Mouse (Mus musculus) embryo, embryonic 9.5 days (tissue): ENCODE measurements around the gene Kcnn1.

Experiments used
- DNase-seq: peaks from one replicate; pipeline ENCODE4 v3.0.0-alpha.2; 2017; ENCODE audit errors: extremely low spot score

The Kcnn1 gene

GRCm38 (mm10) chr8:70816679-70817078 lies 46.4 kb downstream of the Kcnn1 start:
- DNase-seq: peak; percentile 46

- no peak for DNase-seq
Measured at GRCm38 (mm10) chr8:70812885-70813284, 50.2 kb downstream of the Kcnn1 start.

- DNase-seq: no peak
Measured at GRCm38 (mm10) chr8:70812055-70812454, 51.0 kb downstream of the Kcnn1 start.

GRCm38 (mm10) chr8:70810962-70811680 lies 51.9 kb downstream of the Kcnn1 start:
- no peak for DNase-seq

GRCm38 (mm10) chr8:70808955-70809701 lies 53.9 kb downstream of the Kcnn1 start:
- DNase-seq: no peak

- DNase-seq: no peak
Measured at GRCm38 (mm10) chr8:70808239-70808638, 54.8 kb downstream of the Kcnn1 start, which contains the start of gene Il12rb1. Gene Il12rb1, plus strand, starts transcription at chr8:70808449.

GRCm38 (mm10) chr8:70807304-70807703 lies 55.8 kb downstream of the Kcnn1 start:
- no peak for DNase-seq

DNA sequence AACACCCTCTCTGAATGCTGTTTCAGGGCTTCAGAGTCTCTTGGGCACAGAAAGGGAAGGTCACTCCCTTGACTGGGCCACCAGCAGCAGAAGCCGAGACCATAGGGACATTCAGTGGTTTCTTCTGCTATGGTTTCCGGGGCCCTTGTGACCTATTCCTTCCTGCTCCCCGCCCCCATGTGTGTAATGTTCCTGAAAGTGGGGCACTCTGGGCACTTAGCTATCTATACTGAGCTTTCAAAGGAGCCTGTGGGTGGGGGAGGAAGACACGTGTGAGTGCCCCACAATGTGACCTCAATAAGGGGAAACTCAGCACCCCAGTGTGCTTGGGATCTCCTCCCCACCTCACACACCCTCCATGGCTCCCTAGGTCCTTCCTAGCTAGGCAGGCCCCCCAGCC lies 56.5 kb downstream of the Kcnn1 start:
- DNase-seq: no peak

DNA sequence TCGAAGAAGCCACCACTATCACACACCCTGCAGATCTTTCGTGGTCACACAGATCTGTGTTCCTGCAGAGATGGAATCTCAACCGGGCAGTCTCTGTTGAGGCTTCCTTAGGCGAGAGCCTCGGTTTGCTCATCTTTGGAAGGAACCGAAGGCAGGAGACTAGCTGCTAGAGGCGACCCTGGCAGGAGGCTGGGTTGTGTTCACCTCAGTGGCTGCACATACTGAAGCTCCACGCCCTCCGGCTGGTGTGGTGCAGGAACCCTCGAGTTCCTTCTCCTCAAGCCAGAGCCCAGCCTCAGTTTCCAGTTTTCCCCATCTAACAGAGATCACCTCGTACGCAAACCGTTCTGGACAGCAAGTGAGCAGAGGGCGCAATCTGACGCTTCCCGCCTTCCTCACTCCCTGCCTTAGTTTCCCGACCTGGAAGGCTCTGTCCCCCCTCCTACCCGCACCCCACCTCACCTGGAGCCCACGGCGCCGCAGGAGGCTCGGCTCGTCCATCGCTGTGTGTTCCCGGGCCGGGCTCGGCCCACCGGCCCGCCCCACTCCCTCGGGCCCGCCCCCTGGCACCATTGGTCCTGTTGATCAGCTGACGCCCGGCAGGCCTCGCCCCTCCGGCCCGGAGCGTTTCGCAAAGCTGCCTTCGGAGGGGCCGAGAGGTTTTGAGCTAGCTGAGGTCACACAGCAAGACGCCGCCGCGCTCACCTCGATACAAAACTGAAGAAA lies 58.4 kb downstream of the Kcnn1 start, which contains the start of gene Mast3:
TSS of gene Mast3 (minus strand) at position 574 of the 726 bp plus-strand sequence.
- DNase-seq: peak; percentile 84

- no peak for DNase-seq
Measured at GRCm38 (mm10) chr8:70803761-70804480, 59.1 kb downstream of the Kcnn1 start.

DNA sequence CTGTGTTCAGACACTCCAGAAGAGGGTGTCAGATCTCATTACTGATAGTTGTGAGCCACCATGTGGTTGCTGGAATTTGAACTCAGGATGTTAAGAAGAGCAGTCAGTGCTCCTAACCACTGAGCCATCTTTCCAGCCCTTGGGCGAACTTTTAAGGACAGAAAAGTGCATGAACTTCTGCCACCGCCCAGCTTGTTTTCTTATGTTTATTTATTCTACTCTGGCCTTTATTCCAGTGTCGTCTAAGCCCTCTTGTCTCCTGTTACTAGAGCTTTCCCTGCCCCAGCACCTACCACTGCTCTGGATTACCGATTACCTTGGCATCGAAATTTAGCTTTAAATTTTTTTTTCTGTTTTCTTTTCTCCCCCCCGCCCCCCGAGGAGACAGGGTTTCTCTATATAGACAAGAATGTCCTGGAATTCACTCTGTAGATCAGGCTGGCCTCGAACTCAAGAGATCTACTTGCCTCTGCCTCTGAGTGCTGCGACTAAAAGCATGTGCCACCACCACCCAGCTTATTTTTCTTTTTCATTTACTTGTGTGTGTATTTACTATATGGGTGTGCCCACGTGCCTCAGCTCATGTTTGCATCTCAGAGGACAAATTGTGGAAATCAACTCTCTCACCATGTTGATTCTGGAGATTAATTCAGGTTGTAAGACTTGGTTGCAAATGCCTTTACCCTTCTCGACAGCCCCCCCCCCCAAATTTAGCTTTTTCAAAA lies 60.1 kb downstream of the Kcnn1 start:
- no peak for DNase-seq

DNA sequence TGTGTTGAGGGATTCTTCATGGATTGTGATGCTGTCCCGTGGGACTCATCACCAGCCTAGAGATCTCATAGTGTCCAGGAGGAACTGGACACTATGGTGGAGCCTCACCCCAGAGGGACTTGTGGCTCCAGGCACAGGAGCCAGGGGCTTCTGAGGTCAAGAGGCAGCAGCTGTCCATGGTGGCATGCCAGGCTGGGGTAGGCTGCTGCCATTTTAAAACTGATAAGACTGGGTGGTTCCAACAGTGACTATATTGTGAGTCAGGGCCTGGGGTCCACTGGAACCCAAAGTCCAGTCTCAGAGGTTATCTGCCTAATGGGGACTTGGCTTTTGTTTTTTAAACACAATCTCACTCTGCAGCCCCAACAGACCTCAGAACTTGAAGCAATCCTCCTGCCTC lies 61.2 kb downstream of the Kcnn1 start:
- no peak for DNase-seq

- no peak for DNase-seq
Measured at GRCm38 (mm10) chr8:70801156-70801555, 61.9 kb downstream of the Kcnn1 start.

DNA sequence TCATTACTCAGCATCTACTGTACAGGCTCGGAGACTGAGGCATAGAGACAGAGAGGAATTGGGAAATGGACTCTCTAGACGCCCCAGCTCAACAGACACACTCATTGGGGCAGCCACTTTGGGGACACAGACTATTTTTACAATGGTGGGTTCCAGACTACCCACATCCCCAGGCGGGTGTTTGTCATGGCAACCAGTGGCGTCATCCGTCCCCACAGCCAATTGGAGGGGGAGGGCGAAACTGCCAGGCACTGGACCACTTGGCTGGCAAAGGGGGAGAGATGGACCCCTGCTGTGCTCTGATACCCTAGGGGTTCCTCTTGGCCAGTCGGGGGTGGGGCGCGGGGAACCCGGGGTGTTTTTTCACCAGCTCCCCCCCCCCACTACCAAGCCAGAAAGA lies 62.4 kb downstream of the Kcnn1 start:
- no peak for DNase-seq

- no peak for DNase-seq
Measured at GRCm38 (mm10) chr8:70798281-70798680, 64.8 kb downstream of the Kcnn1 start.

- peak; percentile 94 for DNase-seq
Measured at GRCm38 (mm10) chr8:70797081-70798070, 65.7 kb downstream of the Kcnn1 start.

DNA sequence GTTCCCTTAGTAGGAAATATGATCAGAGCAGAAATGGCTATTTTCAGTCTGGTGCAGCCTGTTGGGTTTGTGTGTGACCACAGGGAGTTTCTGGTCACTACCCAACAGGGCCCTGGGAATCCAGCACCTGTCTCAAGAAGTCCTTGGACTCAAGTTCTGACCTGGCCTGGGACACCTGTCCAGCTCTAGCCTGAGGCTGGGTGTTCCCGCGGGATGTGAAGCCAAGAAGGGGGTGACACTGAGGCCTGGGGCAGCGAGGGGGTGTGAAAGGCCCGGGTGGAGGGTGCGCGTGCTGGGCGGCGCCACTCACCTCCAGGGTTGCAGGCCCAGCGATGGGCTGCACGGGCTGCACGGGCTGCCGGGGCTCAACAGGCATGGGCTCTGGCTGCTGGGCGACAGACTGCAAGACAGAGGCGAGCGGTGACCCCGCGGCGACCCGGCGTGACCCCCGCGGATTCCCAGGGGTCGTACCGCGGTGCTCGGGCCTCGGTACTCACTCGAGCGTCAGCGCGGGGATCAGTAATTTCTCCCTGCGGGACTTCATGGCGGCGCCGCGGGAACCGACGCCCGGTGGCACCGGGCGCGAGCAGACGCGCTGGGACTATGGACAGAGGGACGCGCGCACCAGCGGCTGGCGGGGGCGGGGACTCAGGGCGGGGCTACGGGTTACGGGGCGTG lies 66.5 kb downstream of the Kcnn1 start:
- DNase-seq: no peak

DNA sequence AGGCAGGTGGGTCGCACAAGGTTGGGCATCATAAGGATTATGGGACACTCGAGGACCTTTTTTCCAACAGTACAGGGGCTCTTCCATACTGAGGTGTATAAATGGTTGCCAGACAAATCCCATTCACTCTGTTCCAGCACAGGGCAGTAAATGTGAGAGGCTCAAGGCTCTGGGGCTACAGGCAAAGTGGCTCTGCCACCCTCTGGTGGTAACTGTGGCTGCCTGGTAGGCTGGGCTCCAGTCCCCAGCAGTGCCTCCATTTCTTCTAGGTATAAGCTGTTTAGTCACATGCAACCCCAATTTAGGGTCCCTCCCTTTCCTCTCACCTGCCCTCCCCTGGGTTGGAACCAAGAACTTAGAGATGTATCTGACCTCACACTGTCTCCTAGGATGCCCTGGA lies 67.7 kb downstream of the Kcnn1 start:
- no peak for DNase-seq

- no peak for DNase-seq
Measured at GRCm38 (mm10) chr8:70794215-70794614, 68.8 kb downstream of the Kcnn1 start.
